Mouse (Mus musculus) embryonic stem cell, embryonic (primary cell): ENCODE results near the gene Slc25a44.

ENCODE experiments used
- CTCF ChIA-PET, 4 experiments: fragments of 300-600 bp in 2 of 4; fragments of 350-600 bp in 2 of 4; sonication (Branson Sonifier 250); formaldehyde crosslinking; loops; one replicate each; lab custom pipeline; 2022; ENCODE audit warnings: inconsistent platforms in 2 of 4; lab: Charles Lee
- POLR2A ChIA-PET, 4 experiments: fragments of 300-600 bp in 2 of 4; fragments of 350-600 bp in 2 of 4; sonication (Branson Sonifier 250); formaldehyde crosslinking; loops; one replicate each; lab custom pipeline; 2022; ENCODE audit warnings: antibody characterized with exemption in 4 of 4, inconsistent platforms in 1 of 4; lab: Charles Lee

Gene Slc25a44

DNA sequence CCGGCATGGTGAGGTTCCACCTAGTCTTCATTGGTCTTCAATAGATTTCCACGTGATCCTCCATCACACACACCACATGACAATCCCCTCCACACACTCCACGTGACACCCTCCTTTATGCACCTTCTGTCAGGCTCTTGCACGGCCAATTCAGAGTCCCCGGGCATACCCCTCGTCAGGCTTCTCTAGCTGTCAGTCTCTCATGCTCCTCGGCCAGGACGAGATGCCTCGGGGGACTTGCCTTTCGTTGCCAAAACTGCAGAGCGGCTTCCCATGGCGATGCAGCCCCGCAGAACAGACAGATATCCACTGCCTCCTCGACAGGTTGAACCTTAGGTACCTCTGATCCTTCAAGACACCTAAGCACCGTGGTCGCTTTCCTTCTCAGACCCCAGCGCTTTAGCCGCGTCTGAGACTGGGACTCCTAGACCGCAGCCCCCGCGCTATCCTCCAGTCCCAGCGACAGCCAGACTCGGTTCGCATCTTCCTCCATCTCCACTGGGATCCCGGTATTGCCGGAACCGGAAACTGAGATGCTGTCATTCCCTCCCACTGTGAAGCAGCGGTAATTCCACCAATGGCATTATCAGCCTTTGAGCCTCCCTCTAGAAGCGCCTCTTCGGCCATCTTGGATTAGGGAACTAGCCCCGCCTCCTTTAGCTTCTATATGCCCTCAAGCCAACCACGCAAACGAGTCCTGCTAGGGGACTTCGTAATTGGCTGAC lies at the start of gene Slc25a44:
Gene Slc25a44, minus strand, starts transcription at position 535 of the 725 bp plus-strand sequence.
- CTCF ChIA-PET = interaction anchor here (0.5 to 1.7 kb wide), 24 partner anchors 9 to 349 kb away, joined by 3 to 12 read pairs (median 4); partner anchors contain the start of genes Lmna (in 1 of the 4) and Pmf1 (in 1 of the 4)
- POLR2A ChIA-PET = interaction anchor here in 3 of 4 experiments (0.5 to 7.5 kb wide), 61 partner anchors 9 to 1711 kb away, joined by 3 to 120 read pairs (median 4); partner anchors contain the start of genes Pmf1 (in 3 of the 3), Smg5 (in 3 of the 3), Tmem79 (in 3 of the 3) and Cct3 (in 1 of the 3)

- CTCF ChIA-PET = interaction anchor here in 2 of 4 experiments (0.6 to 9.8 kb wide), 5 partner anchors 10 to 66 kb away, joined by 3 to 190 read pairs (median 4); partner anchors contain the start of gene Pmf1 (in 1 of the 2)
- POLR2A ChIA-PET = interaction anchor here in 3 of 4 experiments (0.6 to 2.7 kb wide), 10 partner anchors 24 to 210 kb away, joined by 3 to 12 read pairs (median 4); partner anchors contain the start of genes Pmf1 (in 2 of the 3), Slc25a44 (in 1 of the 3), Smg5 (in 1 of the 3) and Tmem79 (in 1 of the 3)
Observed at GRCm38 (mm10) chr3:88473571-88473970, 48.6 kb upstream of the Slc25a44 start.

GRCm38 (mm10) chr3:88473020-88473419 lies 48.1 kb upstream of the Slc25a44 start:
- ChIA-PET POLR2A (interaction anchor here in 3 of 4 experiments (0.6 to 2.7 kb wide), 16 partner anchors 11 to 209 kb away, joined by 3 to 12 read pairs (median 3); partner anchors contain the start of genes Pmf1 (in 3 of the 3), Mex3a (in 1 of the 3), Slc25a44 (in 1 of the 3) and Smg5 (in 1 of the 3)), CTCF (interaction anchor here (0.6 to 9.8 kb wide), 8 partner anchors 11 to 66 kb away, joined by 3 to 190 read pairs (median 4); partner anchors contain the start of genes Pmf1 (in 1 of the 4) and Sema4a (in 1 of the 4))

DNA sequence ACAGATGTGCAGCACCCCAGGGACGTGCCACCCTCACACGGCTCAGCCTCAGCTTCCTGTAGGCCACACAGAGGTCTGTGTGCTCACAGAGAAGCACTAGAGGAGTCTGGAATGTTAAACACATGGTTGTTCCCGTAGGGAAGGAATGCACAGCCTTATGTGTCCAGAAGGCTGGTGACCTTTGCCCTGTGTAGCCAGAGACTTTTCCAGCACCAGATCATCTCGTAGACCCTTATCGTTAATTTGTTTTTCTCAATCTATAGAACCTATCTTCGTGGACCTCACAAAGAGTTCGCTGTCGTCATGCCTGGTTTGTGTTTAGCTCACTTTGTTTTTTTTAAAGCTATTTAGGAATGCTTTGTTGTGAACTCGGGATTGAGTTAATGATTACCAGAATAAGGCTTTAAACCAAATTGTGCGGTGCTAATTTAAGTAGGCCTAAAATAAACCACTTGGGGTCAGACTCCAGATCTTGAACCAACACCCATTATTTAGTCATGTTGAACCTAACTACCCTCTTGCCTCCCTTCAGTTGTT lies 46.1 kb upstream of the Slc25a44 start:
- ChIA-PET POLR2A (interaction anchor here in 2 of 4 experiments (0.6 to 3.2 kb wide), 7 partner anchors 50 to 139 kb away, joined by 3 to 22 read pairs (median 7); partner anchors contain the start of genes Pmf1 (in 2 of the 2), Smg5 (in 1 of the 2) and Tmem79 (in 1 of the 2)), CTCF (interaction anchor here (0.5 to 9.8 kb wide), 7 partner anchors 12 to 353 kb away, joined by 3 to 190 read pairs (median 6); partner anchors contain the start of gene Pmf1 (in 1 of the 4))

GRCm38 (mm10) chr3:88469466-88469865 lies 44.5 kb upstream of the Slc25a44 start:
- POLR2A ChIA-PET = interaction anchor here in 3 of 4 experiments (0.7 to 3.2 kb wide), 11 partner anchors 39 to 137 kb away, joined by 3 to 22 read pairs (median 4); partner anchors contain the start of genes Pmf1 (in 2 of the 3), Slc25a44 (in 1 of the 3), Smg5 (in 1 of the 3) and Tmem79 (in 1 of the 3)
- CTCF ChIA-PET = interaction anchor here (0.6 to 9.8 kb wide), 11 partner anchors 14 to 62 kb away, joined by 3 to 190 read pairs (median 4); partner anchors contain the start of gene Pmf1 (in 1 of the 4)

- CTCF ChIA-PET = interaction anchor here (0.6 to 9.8 kb wide), 84 partner anchors 9 to 507 kb away, joined by 3 to 190 read pairs (median 5); partner anchors contain the start of genes Pmf1 (in 4 of the 4), Mex3a (in 2 of the 4), Lmna (in 1 of the 4) and Paqr6 (in 1 of the 4)
Observed at GRCm38 (mm10) chr3:88467116-88467824, 42.3 kb upstream of the Slc25a44 start.

GRCm38 (mm10) chr3:88465127-88465526 lies 40.2 kb upstream of the Slc25a44 start:
- CTCF ChIA-PET = interaction anchor here (0.7 to 9.8 kb wide), 11 partner anchors 8 to 217 kb away, joined by 3 to 190 read pairs (median 13); partner anchors contain the start of gene Pmf1 (in 1 of the 4)
- POLR2A ChIA-PET = interaction anchor here in 3 of 4 experiments (0.8 to 3.7 kb wide), 10 partner anchors 13 to 129 kb away, joined by 3 to 40 read pairs (median 9); partner anchors contain the start of genes Pmf1 (in 3 of the 3), Smg5 (in 1 of the 3) and Tmem79 (in 1 of the 3)

More at GRCm38 (mm10) chr3:88467116-88467824, 42.3 kb upstream of the Slc25a44 start:
- POLR2A ChIA-PET = interaction anchor here (0.5 to 3.7 kb wide), 40 partner anchors 9 to 190 kb away, joined by 3 to 40 read pairs (median 4); partner anchors contain the start of genes Pmf1 (in 4 of the 4), Smg5 (in 3 of the 4), Tmem79 (in 3 of the 4) and Cct3 (in 1 of the 4)

DNA sequence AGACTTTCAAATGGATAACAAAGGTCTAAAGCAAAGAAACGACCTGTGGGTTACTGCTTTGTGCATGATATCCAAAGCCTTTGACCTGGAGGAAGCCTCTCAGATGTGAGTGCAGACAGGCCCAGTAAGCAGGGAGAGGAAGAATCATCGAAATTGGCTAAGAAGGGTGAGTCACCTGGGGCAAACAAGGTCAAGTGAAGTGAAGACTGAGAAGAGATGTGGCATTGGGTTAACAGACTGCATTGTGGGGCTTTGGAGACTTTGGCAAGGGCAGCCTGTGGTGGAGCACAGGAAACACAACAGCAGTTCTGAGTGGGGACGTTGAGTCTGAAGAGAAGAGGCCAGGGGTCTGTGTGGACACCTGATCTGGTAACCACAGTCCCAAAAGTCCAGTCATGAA lies 39.5 kb upstream of the Slc25a44 start:
- CTCF ChIA-PET = interaction anchor here in 3 of 4 experiments (0.7 to 9.8 kb wide), 6 partner anchors 24 to 217 kb away, joined by 5 to 190 read pairs (median 14); partner anchors contain the start of gene Pmf1 (in 1 of the 3)

GRCm38 (mm10) chr3:88460983-88461696 lies 36.2 kb upstream of the Slc25a44 start, which contains the start of gene Sema4a:
Sema4a (minus strand) TSS chr3:88461182.
- POLR2A ChIA-PET = interaction anchor here in 3 of 4 experiments (0.6 to 3.1 kb wide), 14 partner anchors 11 to 1006 kb away, joined by 3 to 11 read pairs (median 4); partner anchors contain the start of genes Lmna (in 1 of the 3), Pmf1 (in 1 of the 3), Slc25a44 (in 1 of the 3) and Smg5 (in 1 of the 3)
- CTCF ChIA-PET = interaction anchor here (0.6 to 1.5 kb wide), 12 partner anchors 11 to 474 kb away, joined by 3 to 6 read pairs (median 4); partner anchors contain the start of gene Ssr2 (in 1 of the 4)

More for the DNA sequence above, 39.5 kb upstream of the Slc25a44 start:
- POLR2A ChIA-PET = interaction anchor here in 3 of 4 experiments (0.8 to 3.6 kb wide), 9 partner anchors 11 to 176 kb away, joined by 3 to 36 read pairs (median 5); partner anchors contain the start of gene Pmf1 (in 1 of the 3)

- POLR2A ChIA-PET = interaction anchor here in 2 of 4 experiments (1.2 to 3.1 kb wide), 5 partner anchors 20 to 123 kb away, joined by 4 to 11 read pairs (median 7); partner anchors contain the start of genes Lmna (in 1 of the 2), Pmf1 (in 1 of the 2), Smg5 (in 1 of the 2) and Tmem79 (in 1 of the 2)
Observed at GRCm38 (mm10) chr3:88460029-88460428, 35.1 kb upstream of the Slc25a44 start.

DNA sequence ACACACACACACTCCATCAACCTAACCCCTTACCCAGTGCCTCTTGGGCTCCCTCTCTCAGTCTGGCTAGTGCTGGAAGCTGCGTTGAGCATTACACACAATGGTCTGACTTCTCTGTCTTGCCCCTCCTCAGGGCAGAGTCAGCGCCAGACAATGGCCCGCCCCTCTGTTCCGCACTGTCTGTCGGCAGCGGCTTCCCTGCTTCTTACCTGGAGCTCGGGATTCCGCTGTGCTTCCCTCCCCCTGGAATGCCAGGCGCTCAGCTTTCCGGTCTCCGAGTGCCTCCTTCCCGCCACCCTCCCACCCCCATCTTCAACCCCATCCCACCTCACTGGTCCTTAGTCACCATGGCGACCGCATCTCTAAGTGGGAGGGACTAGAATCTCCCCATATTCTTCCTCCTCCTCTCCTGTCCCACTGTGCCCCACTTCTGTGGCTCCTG lies 33.9 kb upstream of the Slc25a44 start:
- POLR2A ChIA-PET = interaction anchor here in 3 of 4 experiments (0.6 to 1.4 kb wide), 9 partner anchors 8 to 541 kb away, joined by 3 to 6 read pairs (median 4); partner anchors contain the start of gene Pmf1 (in 1 of the 3)
- CTCF ChIA-PET = interaction anchor here in 3 of 4 experiments (0.9 to 4.1 kb wide), 6 partner anchors 8 to 52 kb away, joined by 3 to 27 read pairs (median 10); no protein-coding TSS in a partner anchor

More at GRCm38 (mm10) chr3:88460029-88460428, 35.1 kb upstream of the Slc25a44 start:
- CTCF ChIA-PET = interaction anchor here in 1 of 4 experiments (1.2 kb wide), 1 partner anchor 12 kb away, joined by 3 read pairs; no protein-coding TSS in a partner anchor

GRCm38 (mm10) chr3:88456746-88457532 lies 32.0 kb upstream of the Slc25a44 start:
- POLR2A ChIA-PET = interaction anchor here (0.7 to 2.6 kb wide), 22 partner anchors 9 to 161 kb away, joined by 3 to 10 read pairs (median 4); partner anchors contain the start of genes Pmf1 (in 3 of the 4), Slc25a44 (in 2 of the 4) and Paqr6 (in 1 of the 4)

DNA sequence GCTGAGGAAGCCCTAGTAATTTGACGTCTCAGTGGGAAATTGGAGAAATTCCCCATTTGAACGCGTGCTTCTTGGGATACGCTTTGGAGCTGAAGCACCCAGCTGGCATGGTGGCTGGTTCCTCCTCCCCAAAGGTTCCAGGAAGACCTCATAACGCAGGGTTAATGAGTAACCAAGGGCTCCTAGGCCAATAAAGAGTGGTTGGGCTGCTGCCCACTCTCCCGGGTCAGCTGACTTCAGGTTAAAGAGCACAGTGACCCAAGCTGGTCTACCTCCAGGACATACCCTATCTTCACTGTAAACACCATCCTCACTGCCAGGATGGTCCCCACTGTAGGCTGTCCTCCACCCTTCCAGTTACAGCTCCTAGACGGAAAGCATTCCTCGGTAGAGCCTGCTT lies 31.4 kb upstream of the Slc25a44 start:
- POLR2A ChIA-PET = interaction anchor here in 3 of 4 experiments (0.7 to 2.6 kb wide), 19 partner anchors 10 to 160 kb away, joined by 3 to 10 read pairs (median 4); partner anchors contain the start of genes Pmf1 (in 3 of the 3), Paqr6 (in 1 of the 3) and Slc25a44 (in 1 of the 3)
- CTCF ChIA-PET = interaction anchor here (0.6 to 4.1 kb wide), 12 partner anchors 11 to 125 kb away, joined by 3 to 27 read pairs (median 5); no protein-coding TSS in a partner anchor

More at GRCm38 (mm10) chr3:88456746-88457532, 32.0 kb upstream of the Slc25a44 start:
- CTCF ChIA-PET = interaction anchor here (0.6 to 4.1 kb wide), 15 partner anchors 9 to 125 kb away, joined by 3 to 27 read pairs (median 4); no protein-coding TSS in a partner anchor
